Mouse (Mus musculus) stomach, postnatal 0 days (tissue): ENCODE measurements at regions not wholly inside any gene's neighbourhood (a gene's known extent, or its start where the extent isn't known, plus 50 kb on each side); places are given as distances from the start of the nearest gene placed in this dataset.

Experiments used
- CTCF ChIP-seq: IDR thresholded peaks from 2 replicates; pipeline ENCODE4 v1.5.1; 2016; ENCODE audit warnings: antibody characterized with exemption, low read depth, mild to moderate bottlenecking, moderate library complexity
- EP300 ChIP-seq: optimal IDR thresholded peaks from 2 replicates; pipeline ENCODE3; 2016; ENCODE audit warnings: antibody characterized with exemption

DNA sequence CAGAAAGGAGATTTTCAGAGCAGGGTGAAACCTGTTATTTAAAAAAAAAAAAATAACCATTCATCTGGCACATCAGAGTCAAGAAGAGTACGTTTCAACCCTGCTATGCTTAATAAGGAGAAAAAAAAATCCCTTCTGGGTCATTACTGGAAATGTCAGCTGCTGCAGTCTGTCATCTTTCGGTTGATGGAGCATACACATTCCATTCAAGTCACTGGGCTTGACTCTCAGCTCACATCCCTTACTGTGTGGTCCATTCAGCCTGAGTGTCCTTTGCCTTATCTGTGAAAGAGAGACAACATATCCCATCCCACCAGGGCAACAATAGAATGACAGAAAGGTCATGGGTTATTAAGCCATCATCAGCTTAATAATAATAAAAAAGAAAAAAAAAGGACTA, 1376.1 kb upstream of the Gm7489 start:
- TF ChIP-seq CTCF (no peak), EP300 (no peak)
